ENCODE assay signal across 8 mouse cellular contexts in genomic region chr8:4413206-4413605, GRCm38 (mm10).
DNase-seq lines count a peak whose midpoint lies in the region; ATAC-seq and TF ChIP-seq lines count a peak whose summit lies in the region.

No protein-coding gene starts in this region.

- 0 out of 2 replicates have a peak overlapping the region, but pooled peaks have one; percentile 33 for H3K27ac ChIP-seq in ES-Bruce4 (ENCODE audit: insufficient read depth, low read length)
- H3K27ac ChIP-seq in heart, embryonic 16.5 days (ENCODE audit: low read length): no peak overlapping the region

- H3K9ac ChIP-seq in ES-Bruce4 (ENCODE audit: low read depth, poor library complexity, severe bottlenecking): no peak overlapping the region
- H3K9ac ChIP-seq in heart, embryonic 16.5 days (ENCODE audit: low read length): no peak overlapping the region

- no peaks in the 10 kb centered on the region for H3K36me3 ChIP-seq in ES-Bruce4 (ENCODE audit: control insufficient read depth, insufficient read depth, low read length, poor library complexity, severe bottlenecking)
- H3K36me3 ChIP-seq in heart, embryonic 16.5 days (ENCODE audit: control insufficient read depth, insufficient read depth): no peaks in the 10 kb centered on the region

- H3K4me2 ChIP-seq in heart, embryonic 16.5 days (ENCODE audit: low read depth, low read length): peak overlapping the region; percentile 12; the same call in 1 of the 2 replicates

- H3K9me3 ChIP-seq in ES-Bruce4 (replicated peaks; ENCODE audit: control insufficient read depth, insufficient read depth, low read length, poor library complexity, severe bottlenecking): no peaks in the 10 kb centered on the region; the same call in 1 of the 2 replicates
- no peaks in the 10 kb centered on the region for H3K9me3 ChIP-seq in heart, embryonic 16.5 days (replicated peaks; ENCODE audit: control insufficient read depth, low read length)

- 55% methylated on average over 6 of the region's 6 CpGs for WGBS in heart, embryonic 16.5 days

- H3K4me1 ChIP-seq in ES-Bruce4 (ENCODE audit: control insufficient read depth, insufficient read depth, low read length): no peaks in the 10 kb centered on the region
- peaks cover 11% of the 10 kb centered on the region; the same call in 1 of the 2 replicates for H3K4me1 ChIP-seq in heart, embryonic 16.5 days (ENCODE audit: control insufficient read depth, insufficient read depth, low read length)

- ATAC-seq in heart, embryonic 16.5 days (replicated peaks; ENCODE audit: extremely low read depth, insufficient read depth, low FRiP score): peak; percentile 28; the same call in 1 of the 2 replicates
- peak; percentile 73; the same call in 1 of the 2 replicates for ATAC-seq in megakaryocyte-erythroid progenitor cell, adult 5-6 weeks (replicated peaks; ENCODE audit: low FRiP score, low TSS enrichment, poor library complexity, severe bottlenecking)
- no peak for ATAC-seq in megakaryocyte, adult 5-6 weeks (ENCODE audit: poor library complexity, severe bottlenecking)

- no peak for TF ChIP-seq POLR2A in ES-Bruce4 (IDR thresholded peaks at IDR 0.05; ENCODE audit: insufficient read depth, low read length)

- peak; percentile 39 for DNase-seq in heart, adult 8-10 months (ENCODE audit: low spot score)
- DNase-seq in heart, postnatal 25 days (ENCODE audit: low spot score): no peak
- peak; percentile 16 for DNase-seq in cerebellum, adult 9-11 months
- peak; percentile 53 for DNase-seq in kidney, postnatal 14 days

- intact Hi-C loops in heart, postnatal 25 days (cut with DNase I): loop anchor here (2.0 kb wide), 1 partner anchor 104 kb away; no protein-coding TSS in a partner anchor

- no peak for TF ChIP-seq EP300 in ES-Bruce4 (IDR thresholded peaks at IDR 0.05; ENCODE audit: insufficient read depth, low read depth, low read length)

- H3K27me3 ChIP-seq in ES-Bruce4 (ENCODE audit: control insufficient read depth, insufficient read depth, low read length, poor library complexity, severe bottlenecking): no peaks in the 10 kb centered on the region
- no peaks in the 10 kb centered on the region for H3K27me3 ChIP-seq in heart, embryonic 16.5 days (ENCODE audit: control insufficient read depth, insufficient read depth, low read length)

- peak; percentile 51 for TF ChIP-seq CTCF in ES-Bruce4 (IDR thresholded peaks at IDR 0.05; ENCODE audit: low read depth, low read length)

- no peak overlapping the region for H3K4me3 ChIP-seq in ES-Bruce4 (ENCODE audit: low read depth, low read length)
- H3K4me3 ChIP-seq in heart, embryonic 16.5 days (ENCODE audit: low read length): no peak overlapping the region
